Mouse (Mus musculus) gastrocnemius, adult 8-10 months (tissue): ENCODE data around the gene Mrpl51. TPM values are rescaled to one million over a fixed set of nuclear protein-coding genes. Genes with fewer than 3 reads are reported as not detected.

Source experiments
- DNase-seq, 2 experiments: peaks; one replicate each; pipeline ENCODE4 v3.0.0; 2022; ENCODE audit warnings: low spot score in 2 of 2
- total RNA-seq, 4 experiments: library from RNA; stranded (reverse); gene quantifications; 2 replicates each; pipeline ENCODE4 v1.2.4; 2022

Gene Mrpl51
- total RNA-seq, 4 experiments from 2014 or later: 224 to 255 (median 228) TPM

DNA sequence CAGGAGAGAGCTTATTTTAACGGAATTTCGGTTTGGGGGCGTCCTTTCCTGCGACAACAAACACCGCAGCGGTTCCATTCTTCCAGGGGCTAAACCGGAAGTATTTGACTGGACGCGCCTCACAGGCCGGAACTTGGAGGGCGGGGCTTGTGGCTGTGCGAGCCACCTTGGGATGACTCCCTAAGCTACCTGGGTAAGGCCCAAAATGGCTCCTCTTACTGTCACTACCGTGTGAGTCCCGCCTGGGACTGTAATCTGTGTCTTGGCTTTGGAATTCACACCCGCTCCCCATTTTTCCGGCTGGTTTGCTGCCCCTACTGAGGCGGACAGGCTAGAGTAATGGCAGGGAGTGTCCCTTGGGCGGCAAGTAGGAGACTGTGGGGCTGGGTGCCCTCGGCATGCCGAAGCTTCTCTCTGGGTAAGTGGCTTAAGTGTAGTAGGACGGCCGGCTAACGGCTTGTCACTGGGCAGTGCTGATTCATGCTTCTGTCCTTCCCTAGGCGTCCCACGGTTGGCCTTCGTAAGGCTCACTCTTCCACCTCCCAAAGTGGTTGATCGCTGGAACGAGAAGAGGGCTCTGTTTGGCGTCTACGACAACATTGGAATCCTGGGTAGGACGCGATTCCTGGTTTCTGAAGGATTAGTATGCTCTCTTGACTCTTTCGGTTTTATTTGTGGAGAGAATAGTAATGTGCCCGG is 564 bp downstream of the Mrpl51 start:
- DNase-seq: peak; percentile 84 to 90

DNA sequence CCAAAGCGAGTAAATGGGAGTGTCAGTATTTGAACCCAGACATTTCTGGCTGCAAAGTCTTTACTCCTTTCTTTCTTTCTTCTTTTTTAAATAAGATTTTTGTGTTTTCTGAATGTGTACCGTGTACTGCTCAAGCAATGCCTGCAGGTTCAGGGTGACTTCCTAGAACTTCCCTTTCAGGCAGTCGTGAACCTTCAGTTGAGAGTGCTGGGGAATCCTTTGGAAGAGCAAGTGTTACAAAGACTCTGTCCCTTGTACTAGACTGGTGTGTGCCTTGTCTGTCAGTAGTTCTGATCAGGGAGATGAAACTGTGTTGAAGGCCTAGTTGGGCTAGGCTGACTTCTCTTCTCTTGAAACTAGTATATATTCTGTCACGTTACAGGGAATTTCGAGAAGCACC is 1.2 kb downstream of the Mrpl51 start:
- DNase-seq: no peak

DNA sequence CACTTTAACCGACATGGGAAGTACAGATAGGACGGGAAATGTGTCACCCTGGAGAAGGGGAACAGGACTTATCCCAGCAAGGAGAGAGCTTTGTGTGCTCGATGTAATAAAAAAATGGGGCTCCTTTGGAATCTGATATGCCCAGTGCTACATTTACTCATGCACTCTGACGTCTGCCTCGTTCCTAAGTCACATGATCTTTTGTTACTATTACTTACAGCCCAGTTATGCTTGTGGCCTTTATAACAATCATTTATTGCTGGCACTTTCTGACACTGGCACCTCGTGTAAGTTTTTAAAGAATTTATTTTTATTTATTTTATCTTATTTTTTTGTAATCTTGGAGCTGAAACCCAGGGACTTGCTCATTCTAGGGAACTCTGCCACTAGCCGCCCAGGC is 1.8 kb downstream of the Mrpl51 start:
- DNase-seq: no peak

DNA sequence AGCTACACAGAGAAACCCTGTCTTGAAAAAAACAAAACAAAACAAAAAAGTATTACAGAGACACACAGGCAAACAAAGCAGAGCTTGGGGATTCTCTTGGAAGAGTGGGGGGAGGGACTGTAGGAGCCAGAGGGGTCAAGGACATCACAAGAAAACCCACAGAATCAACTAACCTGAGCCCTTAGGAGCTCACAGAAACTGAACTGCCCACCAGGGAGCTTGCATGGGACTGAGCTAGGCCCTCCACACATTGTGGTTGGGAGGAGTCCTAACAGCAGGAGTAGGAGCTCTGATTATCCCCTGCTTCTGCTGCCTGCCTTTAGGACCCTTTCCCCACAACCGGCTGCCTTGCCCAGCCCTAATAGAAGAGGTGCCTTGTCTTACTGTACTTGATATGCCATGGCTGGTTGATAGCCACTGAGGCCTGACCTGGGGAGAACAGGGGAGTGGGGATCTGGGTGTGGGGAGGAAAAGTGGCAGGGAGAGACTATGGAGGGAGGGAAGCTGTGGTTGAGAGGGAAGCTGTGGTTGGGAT is 4.0 kb downstream of the Mrpl51 start:
- DNase-seq: no peak

DNA sequence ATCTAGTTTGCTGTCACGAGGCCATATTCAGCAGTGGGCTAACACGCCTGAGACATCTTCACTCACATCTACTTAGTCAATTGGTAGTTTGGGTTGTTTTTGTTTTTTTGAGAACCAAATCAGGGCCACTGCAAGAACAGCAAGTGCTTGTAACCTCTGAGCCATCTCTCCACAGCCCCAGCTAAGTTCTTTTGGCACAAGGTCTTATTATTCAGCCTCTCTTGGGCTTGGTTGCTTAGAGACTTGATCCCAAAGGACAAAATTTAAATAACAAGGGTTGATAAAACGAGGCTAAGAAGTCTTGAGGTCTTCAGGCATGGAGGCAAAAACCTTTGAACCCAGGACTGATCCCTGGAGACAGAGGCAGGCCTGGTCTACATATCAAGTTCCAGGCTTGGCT is 4.7 kb downstream of the Mrpl51 start:
- no peak for DNase-seq

DNA sequence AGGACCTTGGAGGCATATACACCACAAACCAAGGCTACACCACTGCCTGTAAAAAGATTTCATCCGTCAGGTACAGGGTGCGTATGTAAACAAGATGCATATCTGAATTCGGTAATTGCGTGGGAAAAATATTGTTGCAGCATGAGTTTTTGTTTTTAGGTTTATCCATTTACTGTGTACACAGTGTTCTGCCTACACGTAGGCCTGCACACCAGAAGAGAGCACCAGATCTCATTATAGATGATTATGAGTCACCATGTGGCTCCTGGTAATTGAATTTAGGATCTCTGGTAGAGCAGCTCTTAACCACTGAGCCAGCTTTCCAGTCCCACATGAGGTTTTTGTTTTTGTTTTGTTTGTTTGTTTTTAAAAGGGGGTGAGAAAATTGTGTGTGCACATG is 5.6 kb downstream of the Mrpl51 start:
- DNase-seq: no peak

DNA sequence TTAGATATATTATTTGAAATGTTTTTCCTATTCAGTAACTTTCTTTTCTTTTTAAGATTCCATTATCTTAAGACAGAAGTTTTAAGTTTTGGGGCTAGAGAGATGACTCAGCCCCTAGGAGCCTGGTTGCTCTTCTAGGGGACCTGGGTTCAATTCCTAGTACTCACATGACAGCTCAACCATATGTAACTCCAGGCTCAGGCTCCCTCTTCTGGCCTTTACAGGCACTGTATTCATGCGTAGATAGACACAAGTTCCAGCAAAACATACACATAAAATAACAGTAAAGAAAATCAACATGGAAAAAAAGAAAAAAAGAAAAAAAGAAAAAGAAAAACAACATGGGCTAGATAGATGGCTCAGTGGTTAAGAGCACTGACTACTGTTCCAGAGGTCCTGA is 18.8 kb downstream of the Mrpl51 start:
- no peak for DNase-seq

DNA sequence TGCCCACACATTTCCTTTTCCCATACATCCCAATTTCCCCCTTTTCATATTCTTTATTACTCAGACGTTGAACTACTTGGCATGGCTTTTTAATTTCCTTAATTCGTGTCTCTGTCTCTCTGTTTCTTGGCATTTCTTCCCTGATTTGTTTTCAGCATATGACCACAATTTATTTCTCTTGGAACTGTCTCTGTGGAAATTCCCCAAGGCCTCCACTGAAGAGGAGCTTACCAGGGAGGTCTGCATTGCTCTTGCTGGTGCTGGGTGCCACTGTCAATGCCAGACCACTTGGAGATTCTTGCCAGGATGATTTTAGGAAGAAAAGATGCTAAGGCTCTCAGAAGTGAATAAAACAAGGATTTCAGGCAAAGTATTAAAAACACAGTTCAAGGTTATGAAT is 21.0 kb downstream of the Mrpl51 start:
- no peak for DNase-seq

DNA sequence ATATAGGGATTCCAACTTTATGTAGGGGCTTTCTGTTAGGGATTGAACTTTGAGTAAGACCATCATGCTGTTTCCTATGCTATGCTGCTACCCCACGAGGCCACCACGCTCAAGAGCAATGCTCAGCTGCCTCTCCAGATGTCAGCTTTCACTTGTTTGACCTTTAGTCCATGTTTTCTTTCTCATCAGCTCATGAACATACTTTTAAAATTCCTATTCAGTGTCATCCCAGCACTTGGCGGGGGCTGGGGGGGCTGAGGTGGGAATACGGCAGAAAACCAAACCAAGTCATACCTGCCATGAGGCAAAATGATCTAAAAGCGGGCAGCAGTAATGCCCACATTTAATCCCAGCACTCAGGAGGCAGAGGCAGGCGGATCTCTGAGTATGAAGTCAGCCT is 21.5 kb downstream of the Mrpl51 start:
- DNase-seq: no peak

DNA sequence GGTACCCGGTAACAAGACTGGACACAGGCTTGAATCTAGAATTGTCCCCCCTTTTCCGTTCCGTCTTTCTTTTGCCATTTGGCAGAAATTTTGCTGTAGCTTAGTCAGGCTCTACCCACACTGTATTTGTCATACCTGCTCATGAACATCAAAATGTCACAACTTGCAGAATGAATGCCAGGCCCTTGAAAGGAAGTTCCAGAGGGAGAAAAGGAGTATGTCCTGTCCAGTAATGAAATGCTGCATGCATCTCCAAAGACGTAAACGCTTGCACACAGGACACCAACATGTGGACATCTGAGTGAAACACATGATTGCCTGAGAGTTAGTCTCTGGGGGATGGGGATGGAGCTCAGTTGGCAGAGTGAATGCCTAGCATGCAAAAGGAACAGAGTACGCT is 22.1 kb downstream of the Mrpl51 start:
- DNase-seq: no peak

DNA sequence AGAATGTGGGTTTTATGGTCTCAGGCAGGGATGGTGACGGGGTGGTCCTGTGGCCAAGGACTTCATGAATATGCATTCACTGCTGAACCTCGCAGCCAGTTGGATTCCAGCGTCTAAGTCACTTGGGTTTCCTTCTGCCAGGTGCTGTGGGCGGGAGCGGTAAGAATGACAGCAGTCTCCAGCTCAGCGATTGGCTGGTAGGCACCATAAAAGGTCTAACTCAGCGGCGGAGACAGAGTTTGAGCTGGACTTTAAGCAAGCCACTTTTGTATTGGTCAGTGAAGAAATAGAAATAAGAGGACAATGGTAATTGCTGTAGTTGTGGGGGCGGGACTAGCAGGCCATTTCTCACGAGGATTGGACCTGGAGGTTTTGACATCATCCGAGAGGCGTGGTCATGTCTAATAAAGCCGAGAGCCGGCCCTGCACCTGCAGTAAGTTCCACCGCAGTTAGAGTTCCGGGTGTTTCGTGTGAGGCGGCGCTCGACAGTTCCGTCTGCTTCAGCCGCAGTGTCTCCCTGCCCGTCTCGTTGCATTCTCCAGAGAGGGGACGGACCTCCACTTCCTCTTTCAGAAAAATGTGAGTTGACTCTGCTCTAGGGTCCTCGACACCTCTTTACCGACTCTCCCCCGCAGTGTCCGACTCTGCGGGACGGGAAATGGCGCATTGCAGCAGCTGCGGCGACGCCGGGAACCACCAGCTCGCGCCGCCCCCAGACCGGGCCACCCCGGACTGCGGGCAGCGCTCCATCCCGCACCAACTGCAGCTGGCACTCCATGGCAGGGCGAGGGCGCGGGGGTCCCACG is 23.8 kb downstream of the Mrpl51 start, which contains the start of gene Vamp1:
Vamp1 (plus strand) TSS at position 404 of the 807 bp plus-strand sequence.
- DNase-seq: peak; percentile 91

DNA sequence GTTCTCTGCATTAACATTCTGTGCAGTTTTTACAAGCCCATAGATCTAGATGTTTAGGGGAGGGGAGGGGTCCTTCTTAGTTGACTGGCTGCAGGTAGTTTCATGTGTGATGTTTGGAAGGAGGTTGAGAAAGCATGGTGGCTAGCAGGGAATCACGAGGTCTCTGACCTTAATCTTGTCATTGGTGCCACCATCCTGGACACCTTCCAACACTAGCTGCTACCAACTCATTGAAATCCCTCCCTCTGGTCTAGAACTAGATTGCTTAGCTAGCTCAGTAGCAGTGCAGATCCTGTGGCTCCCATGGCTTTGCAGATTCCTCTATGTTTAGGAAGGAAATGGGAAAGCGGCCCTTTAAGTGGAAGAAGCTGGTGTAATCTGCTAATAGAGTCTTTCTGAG is 25.3 kb downstream of the Mrpl51 start:
- DNase-seq: no peak

DNA sequence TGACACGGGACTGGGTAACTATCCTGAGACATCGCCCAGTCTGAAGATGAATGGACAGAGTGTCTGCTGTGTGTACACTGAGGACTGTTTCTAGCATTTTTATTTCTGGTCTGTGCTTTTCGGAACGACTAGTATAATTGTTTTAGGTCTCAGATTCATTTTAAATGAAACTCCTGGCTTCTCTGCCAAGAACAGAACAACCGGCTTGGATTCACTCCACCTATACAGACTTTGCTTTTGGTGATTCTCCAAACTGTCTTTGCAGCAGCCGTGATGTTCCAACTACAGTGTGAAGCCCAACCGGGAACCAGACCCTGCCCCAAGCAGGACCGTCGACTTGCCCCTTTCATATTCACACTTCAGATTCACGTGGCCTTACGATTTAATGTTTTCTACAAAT is 26.3 kb downstream of the Mrpl51 start:
- no peak for DNase-seq

DNA sequence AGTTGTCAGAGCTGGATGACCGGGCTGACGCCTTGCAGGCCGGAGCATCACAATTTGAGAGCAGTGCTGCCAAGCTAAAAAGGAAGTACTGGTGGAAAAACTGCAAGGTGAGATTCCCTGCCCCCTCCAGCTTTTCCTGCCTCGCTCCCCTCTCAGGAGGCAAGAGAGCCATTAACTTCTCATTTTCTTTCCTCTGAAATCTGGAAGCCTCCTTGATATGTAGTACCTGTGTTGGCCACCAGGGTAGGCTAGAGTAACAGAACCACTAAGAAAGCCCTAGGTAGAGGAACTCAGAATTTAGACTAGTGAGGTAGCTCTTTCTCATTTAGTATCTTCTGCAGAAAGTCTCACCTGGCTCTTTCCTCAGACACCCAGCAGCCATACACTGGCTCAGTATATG is 27.4 kb downstream of the Mrpl51 start:
- DNase-seq: peak in 1 of 2 experiments; percentile 47

DNA sequence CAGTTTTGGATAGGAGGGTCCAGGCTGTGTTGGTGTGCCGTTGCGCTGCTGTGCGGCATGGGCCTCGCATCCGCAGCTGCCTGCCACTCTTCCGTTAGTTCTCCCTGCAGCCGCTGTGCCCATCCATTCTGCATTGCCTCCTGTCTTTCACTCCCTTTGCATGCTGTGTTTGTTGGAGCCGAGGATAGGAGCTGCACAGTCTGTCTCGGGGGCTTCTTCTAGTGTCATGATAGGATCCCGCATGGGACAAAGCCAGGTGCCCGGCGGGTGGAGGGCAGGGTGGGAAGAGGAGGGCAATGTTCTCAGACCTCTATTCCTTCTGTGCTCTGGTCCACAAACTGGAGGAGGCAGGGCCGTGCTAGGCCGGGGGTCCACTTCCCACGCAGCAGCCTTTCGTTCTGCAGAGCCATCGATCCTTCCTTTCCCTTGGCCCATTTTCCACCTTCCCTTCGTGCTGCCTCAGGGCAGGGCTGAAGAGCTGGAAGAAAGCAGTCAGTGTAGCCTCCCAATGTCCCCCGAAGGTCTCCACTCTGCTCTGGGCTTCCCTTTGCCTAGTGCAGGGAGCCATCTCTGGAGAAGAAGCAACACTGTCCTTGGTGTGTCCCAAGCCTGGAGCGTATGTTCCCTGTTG is 29.6 kb downstream of the Mrpl51 start:
- no peak for DNase-seq

DNA sequence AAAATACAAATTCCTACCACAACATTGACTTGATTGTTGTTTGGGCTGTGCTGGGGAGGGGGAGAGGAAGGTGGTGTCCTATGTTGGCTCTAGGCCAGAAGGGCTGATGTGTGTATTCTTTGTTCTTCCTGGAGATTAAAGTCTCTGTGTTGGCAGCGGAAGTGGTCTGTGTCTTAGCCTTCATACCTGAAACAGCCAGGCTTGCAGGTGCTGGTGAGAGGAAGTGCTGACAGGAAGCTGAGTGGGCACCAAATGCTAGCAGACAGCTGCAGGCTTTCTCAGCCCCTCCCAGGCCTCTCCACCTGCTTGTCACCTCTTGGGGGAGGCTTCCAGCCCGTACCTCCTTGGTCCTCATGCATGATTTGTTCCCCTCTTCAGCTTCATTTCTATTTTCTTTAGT is 30.5 kb downstream of the Mrpl51 start:
- no peak for DNase-seq

DNA sequence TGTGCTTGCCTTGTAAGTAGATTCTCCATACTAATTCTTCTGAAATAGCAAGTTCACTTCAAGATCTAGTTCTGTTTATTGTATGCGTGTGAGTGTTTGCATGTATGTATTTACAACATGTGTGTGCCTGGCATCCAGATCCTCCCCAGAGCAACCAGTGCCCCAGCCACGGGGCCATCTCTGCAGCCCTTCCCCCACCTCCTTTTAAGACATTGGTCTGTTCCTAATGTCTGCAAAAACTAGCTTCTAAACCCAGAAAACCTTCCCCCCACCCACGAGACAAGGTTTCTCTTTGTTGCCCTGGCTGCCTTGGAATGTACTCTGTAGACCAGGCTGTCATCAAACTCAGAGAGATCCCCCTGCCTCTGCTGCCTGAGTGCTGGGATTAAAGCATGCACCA is 31.0 kb downstream of the Mrpl51 start:
- no peak for DNase-seq

DNA sequence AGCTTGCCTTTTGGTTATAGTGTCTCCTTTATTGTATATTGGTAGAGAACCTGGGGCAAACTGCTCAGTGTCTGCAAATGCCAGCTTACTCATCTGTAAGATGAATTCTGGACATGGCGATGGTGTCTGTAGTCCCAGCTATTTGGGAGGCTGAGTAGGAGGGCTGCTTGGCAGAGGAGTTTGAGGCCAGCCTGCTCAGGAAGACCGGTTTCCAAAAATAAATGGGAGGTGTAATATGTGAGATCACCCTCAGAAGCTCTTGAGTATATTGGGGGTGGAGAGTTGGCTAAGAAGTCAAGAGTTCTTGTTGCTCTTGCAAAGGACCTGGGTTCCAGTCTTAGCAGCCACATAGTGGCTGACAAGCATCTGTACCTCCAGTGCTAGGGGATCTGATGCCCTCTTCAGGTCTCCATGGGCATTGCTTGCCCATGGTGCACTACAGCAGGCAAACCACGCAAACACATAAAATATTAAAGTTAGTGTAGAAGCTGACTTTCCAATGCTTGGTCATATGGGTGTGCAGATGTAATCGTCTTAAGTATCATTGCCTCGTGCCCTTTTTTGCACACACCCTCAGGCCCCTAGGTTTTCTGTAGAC is 34.0 kb downstream of the Mrpl51 start:
- no peak for DNase-seq

DNA sequence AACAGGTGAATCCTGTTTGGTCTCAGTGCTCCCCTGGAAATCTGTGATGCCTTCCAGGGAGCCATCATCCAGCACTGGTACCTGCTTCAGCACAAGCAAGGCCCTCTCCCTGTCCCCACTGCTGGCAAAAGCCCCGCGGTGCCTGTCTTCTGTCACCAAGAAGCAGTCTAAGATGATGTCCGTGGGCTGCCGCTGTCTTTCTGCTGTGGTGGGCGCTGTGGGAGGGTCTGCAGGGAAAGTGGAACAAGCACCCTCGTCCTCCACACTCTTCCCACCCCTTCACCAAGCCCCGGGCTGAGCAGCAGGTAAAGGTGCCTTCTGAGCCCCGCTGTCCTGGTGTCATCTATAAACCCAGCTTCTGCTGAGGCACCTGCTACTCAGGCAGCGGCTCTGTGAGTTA is 39.0 kb downstream of the Mrpl51 start:
- no peak for DNase-seq

DNA sequence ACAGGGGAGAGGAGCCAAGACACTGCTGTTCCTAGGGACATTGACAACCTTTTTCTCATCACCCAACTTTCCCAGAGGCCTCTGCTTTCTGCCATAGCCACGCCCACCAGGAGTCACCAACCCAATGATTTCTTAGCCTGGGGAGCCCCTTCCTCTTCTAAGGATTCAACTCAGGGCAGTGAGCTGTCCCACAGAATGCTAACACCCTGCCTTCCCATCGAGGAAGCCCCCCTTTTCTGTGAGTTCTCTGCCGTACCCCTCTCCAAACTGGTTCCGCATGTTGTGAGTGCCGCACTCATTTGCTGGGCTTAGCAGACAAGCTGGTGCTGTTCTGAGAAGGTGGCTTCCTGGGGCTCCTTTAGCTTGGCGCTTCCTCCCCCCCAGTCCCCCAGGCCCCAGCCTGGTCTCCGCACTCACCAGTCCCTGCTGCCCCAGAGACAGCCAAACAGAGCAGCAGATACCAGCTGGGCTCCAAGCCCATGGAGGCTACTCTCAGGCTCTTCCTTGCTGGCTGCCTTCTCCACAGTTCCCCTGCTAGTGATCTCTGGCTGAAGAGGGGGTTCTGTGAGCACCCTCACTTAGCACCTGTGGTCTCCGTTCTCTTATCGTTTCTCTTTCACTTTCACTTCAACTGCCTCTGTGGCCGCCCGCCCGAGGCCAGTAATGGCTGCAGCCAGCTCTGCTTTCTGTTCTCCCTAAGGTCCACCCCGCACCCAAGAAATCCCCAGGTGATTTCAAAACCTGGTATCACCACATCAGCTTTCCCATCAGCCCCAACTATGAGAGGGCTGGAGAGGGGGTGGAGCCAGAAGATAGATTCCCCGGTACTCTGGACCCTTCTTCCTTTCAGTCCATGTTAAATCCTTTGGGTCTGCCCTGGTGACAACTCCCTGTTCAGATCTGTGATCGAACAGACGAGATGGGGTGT is 39.8 kb downstream of the Mrpl51 start, which contains the start of gene Tapbpl:
Tapbpl (minus strand) TSS at position 744 of the 928 bp plus-strand sequence.
- peak; percentile 31 to 33 for DNase-seq

DNA sequence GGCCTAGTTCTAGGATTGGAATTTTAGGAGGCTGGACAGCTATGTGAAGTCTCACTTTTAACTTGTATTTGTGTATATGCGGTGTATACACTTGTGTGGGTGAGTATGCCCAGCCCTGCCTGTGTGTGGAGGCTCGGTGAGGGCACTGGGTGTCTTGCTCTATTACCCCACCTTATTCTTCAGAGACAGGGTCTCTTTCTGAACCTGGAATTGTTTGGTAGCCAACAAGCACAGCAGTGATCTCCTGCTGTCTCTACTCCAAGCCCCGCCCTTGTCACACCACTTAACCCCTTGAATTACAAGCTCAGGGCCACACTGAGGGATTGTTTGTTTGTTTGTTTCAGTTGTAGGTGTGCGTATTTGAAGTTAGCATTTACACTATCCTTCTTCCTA is 40.4 kb downstream of the Mrpl51 start:
- DNase-seq: no peak
